Mouse (Mus musculus): ENCODE measurements around the gene Snx6. TPM values are rescaled to one million over a fixed set of nuclear protein-coding genes. Genes with fewer than 3 reads are reported as not detected.
"Not testable (repeated sequence)": the region's sequence is repeated elsewhere in the genome, so short reads cannot be mapped to it uniquely, and the experiment has no call there.

Gene Snx6
- polyA plus RNA-seq, 1 experiment from 2014 or later, result 183 TPM

DNA sequence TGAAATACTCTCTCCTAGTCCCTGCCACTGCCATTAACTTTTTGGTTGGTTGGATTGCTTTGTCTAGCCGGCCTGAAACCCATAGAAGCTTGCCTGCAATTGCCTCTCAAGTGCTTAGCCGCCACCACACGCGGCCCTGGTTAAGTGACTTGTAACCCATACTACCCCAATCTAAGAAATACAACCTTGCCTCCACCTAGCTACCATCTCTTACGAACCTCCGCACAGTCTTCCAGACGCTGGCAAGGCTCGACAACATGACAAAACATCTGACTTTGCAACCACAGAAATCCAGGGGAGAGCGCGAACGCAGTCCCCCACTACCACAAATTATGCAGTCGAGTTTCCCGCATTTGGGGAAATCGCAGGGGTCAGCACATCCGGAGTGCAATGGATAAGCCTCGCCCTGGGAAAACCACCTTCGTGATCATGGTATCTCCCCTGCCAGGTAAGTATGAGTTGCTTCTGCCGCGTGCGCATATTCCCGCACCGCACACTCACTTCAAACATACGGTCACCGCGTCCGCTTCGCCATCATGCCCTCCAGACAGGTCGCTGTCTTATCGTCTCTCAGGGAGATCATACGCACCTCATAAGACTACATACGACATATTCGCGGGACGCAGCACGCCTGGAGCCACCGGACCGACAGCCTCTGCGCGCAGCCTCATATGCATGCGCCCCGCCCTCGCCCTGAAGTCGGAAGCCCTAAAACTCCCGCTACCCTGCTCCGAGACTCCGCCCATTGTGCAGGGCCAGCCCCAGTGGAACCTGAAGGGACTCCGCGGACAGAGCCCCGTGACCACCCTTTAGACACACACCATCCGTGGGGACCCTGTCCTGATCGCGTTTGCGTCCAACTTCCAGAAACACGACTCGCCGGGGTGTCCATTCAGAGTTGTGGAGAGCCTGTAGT, 76.4 kb downstream of the Snx6 start:
- H3K27ac ChIP-seq; H3K4me2 ChIP-seq (replicated peaks); H3K27me3 ChIP-seq; H3K36me3 ChIP-seq; H3K9me3 ChIP-seq; H3K9ac ChIP-seq (replicated peaks); H3K4me1 ChIP-seq (replicated peaks); H3K4me3 ChIP-seq (replicated peaks): not testable (repeated sequence)
- no CpG with 5 or more reads among the region's 56 CpGs for WGBS
- ATAC-seq, result peak; percentile 92

DNA sequence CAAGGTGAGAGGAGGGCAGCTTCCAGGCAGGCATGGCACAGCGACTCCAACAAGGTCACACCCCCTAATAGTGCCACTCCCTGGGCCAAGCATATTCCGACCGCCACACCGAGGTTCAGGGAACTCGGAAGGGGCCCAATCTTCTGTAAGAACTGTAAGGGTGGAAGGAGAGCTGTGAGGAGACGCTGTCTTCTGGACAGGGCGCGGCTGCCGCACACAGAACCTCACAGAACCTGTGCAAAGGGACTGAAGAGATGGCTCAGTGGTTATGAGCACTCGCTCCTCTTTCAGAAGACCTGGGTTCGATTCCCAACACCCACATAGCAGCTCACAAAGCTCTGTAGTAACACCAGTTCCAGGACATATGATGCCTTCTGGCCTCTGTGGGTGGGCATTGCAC, 78.0 kb downstream of the Snx6 start:
- not testable (repeated sequence) for ATAC-seq; H3K27me3 ChIP-seq; H3K4me1 ChIP-seq (replicated peaks); H3K9me3 ChIP-seq; H3K4me3 ChIP-seq (replicated peaks); H3K9ac ChIP-seq (replicated peaks); H3K36me3 ChIP-seq; H3K27ac ChIP-seq; H3K4me2 ChIP-seq (replicated peaks)
- 81% methylated on average over 9 of the region's 11 CpGs for WGBS

DNA sequence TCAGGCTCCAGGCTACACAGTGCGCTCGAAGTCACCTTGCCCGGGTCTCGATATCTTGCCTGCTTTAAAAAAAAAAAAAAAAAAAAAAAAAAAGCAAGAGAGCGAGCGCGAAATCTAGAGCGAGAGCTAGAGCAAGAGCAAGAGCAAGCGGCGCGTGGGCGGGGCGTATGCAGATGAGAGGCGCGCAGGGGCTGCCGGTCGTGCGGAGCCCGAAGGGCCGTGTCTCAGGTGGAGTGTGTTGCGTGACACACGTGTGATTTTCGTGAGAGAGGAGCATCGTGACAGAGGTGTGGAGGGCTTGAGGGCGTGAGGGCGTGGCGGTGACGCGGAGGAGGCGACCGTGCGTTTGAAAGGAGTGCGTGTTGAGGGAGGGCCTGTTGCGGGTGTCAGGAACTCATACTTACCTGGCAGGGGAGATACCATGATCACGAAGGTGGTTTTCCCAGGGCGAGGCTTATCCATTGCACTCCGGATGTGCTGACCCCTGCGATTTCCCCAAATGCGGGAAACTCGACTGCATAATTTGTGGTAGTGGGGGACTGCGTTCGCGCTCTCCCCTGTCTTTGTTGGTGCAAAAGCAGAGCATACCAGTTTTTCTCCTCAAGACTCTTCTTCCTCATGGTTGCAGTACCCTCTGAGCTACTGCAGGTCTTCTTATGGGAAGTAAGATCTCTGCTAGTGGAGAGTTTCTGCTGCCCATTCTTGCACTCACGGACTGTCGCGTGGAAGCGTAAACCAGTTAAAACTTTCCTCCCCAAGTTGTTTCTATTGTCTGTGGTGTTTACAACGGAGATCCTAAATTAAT, 81.5 kb downstream of the Snx6 start:
- not testable (repeated sequence) for H3K4me2 ChIP-seq (replicated peaks); H3K36me3 ChIP-seq; H3K4me3 ChIP-seq (replicated peaks); H3K9ac ChIP-seq (replicated peaks); H3K9me3 ChIP-seq; H3K27me3 ChIP-seq; H3K4me1 ChIP-seq (replicated peaks); H3K27ac ChIP-seq
- ATAC-seq, result peak; percentile 63
- WGBS, result no CpG with 5 or more reads among the region's 48 CpGs

DNA sequence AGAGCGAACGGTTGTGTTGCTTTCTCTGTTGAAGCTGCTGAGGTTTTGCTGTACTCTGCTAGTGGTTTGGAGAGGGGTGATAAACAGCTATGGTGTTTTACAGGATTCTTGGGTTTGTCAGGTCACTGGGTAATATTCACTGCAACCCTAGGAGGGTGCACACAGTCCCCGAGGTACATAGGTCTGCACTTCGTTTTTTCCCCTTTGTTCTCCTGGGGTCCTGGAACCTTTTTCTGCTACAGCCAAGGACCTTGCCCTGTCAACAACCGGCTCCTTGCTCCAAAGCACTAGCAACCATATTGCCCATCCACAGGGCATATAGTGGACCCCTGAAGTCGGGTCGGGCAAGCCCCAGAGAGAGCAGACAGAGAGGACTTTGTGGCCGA, 85.0 kb downstream of the Snx6 start:
- not testable (repeated sequence) for H3K27me3 ChIP-seq; H3K36me3 ChIP-seq; H3K9me3 ChIP-seq; H3K4me1 ChIP-seq (replicated peaks); H3K4me3 ChIP-seq (replicated peaks); H3K9ac ChIP-seq (replicated peaks)
- WGBS, result 0% methylated on average over 3 of the region's 8 CpGs
- Histone ChIP-seq H3K4me2 (replicated peaks) (0 out of 2 replicates have a peak overlapping the region, but pooled peaks have one; percentile 29), H3K27ac (peak overlapping the region; percentile 74)
- ATAC-seq, result peak; percentile 87; the same call in 1 of the 2 replicates

DNA sequence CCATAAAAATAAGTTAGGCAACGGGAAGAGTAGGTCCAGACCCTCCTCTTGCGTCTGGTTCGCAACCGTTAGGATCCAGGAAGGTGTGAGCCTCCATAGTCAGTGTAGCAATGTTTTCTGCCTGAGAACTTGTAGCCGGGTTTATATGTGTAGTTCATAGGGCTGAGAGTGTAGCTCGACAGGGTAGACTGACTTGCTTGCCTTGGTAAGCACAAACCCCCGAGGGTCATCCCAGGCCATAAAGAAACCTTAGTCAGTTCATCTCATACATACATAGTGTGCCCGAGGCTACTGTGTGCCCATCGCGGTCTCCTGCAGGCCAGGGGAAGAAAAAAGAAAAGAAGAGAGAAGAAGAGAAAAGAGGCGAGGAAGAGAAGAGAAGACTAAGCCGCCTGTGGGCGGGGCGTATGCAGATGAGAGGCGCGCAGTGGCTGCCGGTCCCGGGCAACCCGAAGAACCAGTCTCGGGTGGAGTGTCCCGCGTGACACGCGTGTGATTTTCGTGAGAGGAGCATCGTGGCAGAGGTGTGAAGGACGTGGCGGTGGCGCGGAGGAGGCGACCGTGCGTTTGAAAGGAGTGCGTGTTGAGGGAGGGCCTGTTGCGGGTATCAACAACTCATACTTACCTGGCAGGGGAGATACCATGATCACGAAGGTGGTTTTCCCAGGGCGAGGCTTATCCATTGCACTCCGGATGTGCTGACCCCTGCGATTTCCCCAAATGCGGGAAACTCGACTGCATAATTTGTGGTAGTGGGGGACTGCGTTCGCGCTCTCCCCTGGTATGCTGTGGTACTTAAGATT, 85.6 kb downstream of the Snx6 start:
- WGBS, result 0% methylated on average over 11 of the region's 44 CpGs
- not testable (repeated sequence) for H3K36me3 ChIP-seq; H3K9me3 ChIP-seq; H3K27me3 ChIP-seq; H3K9ac ChIP-seq (replicated peaks); H3K4me1 ChIP-seq (replicated peaks); H3K27ac ChIP-seq; H3K4me3 ChIP-seq (replicated peaks)
- 0 out of 2 replicates have a peak overlapping the region, but pooled peaks have one; percentile 27 for H3K4me2 ChIP-seq (replicated peaks)
- peak; percentile 65 for ATAC-seq

DNA sequence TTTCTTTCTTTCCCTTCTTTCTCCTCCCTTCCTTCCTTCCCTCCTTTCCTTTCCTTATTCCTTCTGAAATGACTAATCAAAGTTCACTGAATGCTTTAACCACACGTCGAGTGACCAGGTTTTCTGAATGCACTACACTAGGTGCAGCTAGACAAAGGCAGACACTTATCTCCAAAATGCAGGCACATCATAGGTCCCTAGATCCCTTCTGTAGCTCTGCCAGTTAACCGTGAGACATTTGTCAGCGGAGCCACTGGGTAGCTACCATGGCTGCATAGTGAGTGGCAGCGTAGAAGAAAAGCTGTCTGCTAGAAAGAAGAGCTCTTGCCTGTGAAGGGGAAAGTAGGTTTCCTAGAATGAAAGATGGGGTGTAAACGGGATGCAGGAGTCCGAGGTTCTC, 96.1 kb downstream of the Snx6 start:
- H3K4me1 ChIP-seq (replicated peaks), result peaks cover 6% of the 10 kb centered on the region
- ATAC-seq, result no peak
- H3K4me2 ChIP-seq (replicated peaks), result no peak overlapping the region
- no peak overlapping the region for H3K27ac ChIP-seq
- no peak overlapping the region for H3K4me3 ChIP-seq (replicated peaks)
- no peaks in the 10 kb centered on the region for H3K27me3 ChIP-seq
- no peak overlapping the region for H3K9ac ChIP-seq (replicated peaks)
- H3K9me3 ChIP-seq, result no peaks in the 10 kb centered on the region
- 74% methylated on average over 7 of the region's 7 CpGs for WGBS
- no peaks in the 10 kb centered on the region for H3K36me3 ChIP-seq

DNA sequence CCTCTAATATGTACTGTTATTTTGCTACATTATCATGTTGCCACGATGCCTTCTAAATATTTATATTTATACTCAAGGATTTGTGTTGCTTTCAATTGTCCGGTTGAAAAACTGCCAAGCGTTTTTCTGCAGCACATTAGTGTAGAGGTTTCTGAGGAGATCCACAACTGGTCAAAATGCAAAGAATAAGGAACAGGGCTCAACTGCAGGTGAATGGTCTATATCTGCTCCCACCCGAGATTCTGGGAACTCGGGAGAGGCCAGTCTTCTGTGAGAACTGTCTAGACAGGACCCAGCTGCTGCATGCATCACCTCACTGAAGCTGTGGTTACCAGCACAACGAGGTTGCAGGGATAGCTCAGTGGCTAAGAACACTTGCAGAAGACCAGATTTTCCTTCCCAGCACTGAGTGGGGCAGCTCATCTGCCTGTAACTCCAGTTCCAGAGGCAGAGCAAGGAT, 97.7 kb downstream of the Snx6 start:
- H3K9ac ChIP-seq (replicated peaks), result no peak overlapping the region
- no peaks in the 10 kb centered on the region for H3K27me3 ChIP-seq
- WGBS, result 61% methylated on average over 6 of the region's 6 CpGs
- no peak overlapping the region for H3K4me2 ChIP-seq (replicated peaks)
- peaks cover 2% of the 10 kb centered on the region; the same call in 1 of the 2 replicates for H3K36me3 ChIP-seq
- H3K27ac ChIP-seq, result no peak overlapping the region
- H3K4me3 ChIP-seq (replicated peaks), result no peak overlapping the region
- no peak for ATAC-seq
- no peaks in the 10 kb centered on the region for H3K9me3 ChIP-seq
- H3K4me1 ChIP-seq (replicated peaks), result peaks cover 16% of the 10 kb centered on the region

DNA sequence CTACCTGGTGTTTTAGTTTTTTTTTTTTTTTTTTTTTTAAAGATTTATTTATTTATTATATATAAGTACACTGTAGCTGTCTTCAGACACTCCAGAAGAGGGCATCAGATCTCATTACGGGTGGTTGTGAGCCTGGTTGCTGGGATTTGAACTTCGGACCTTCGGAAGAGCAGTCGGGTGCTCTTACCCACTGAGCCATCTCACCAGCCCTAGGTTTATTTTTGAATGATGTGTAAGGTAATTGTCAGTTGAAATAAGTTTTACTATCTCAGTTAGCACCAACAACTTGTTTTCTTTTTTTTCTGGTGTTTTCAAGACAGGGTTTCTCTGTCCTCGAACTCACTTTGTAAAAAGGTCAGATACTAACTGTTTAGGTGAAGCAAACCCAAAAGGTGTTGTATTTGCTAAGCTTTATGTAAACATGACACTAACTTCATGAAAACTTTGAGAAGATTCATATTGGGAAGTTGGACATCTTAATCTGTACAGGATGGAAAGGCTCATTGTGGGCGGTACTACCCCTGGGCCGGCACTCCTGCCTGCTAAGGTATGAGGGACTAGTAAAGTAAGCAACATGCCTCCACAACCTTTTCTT, 98.4 kb downstream of the Snx6 start:
- H3K9ac ChIP-seq (replicated peaks), result no peak overlapping the region
- ATAC-seq, result peak; percentile 18
- peaks cover 16% of the 10 kb centered on the region for H3K4me1 ChIP-seq (replicated peaks)
- H3K4me3 ChIP-seq (replicated peaks), result no peak overlapping the region
- H3K36me3 ChIP-seq, result peaks cover 8% of the 10 kb centered on the region; the same call in 1 of the 2 replicates
- no peak overlapping the region for H3K4me2 ChIP-seq (replicated peaks)
- H3K27ac ChIP-seq, result peak overlapping the region; percentile 30; the same call in 1 of the 2 replicates
- no peaks in the 10 kb centered on the region for H3K27me3 ChIP-seq
- WGBS, result 10% methylated on average over 7 of the region's 7 CpGs
- H3K9me3 ChIP-seq, result no peaks in the 10 kb centered on the region

Other genes with a start within 250 kb of the Snx6 start
- gene Sptssa, start 139.1 kb downstream of the Snx6 start, polyA plus RNA-seq (2015; fragmentation: Nextera tagmentation; extraction: Ambion mirVana), result 174 and 200 TPM in 2 replicates
- gene Eapp, start 99.8 kb downstream of the Snx6 start, polyA plus RNA-seq (2015; fragmentation: Nextera tagmentation; extraction: Ambion mirVana), result 95.4 and 98.4 TPM in 2 replicates
- 284 and 299 TPM in 2 replicates for gene Cfl2, start 67.2 kb upstream of the Snx6 start, polyA plus RNA-seq (2015; fragmentation: Nextera tagmentation; extraction: Ambion mirVana)
- gene Gm20403, start 190.8 kb upstream of the Snx6 start, polyA plus RNA-seq (2015; fragmentation: Nextera tagmentation; extraction: Ambion mirVana), result not detected in 2 replicates
- gene Baz1a, start 218.6 kb upstream of the Snx6 start, polyA plus RNA-seq (2015; fragmentation: Nextera tagmentation; extraction: Ambion mirVana), result 16.0 and 21.8 TPM in 2 replicates

All from midbrain, embryonic 13.5 days (tissue).